Mouse (Mus musculus) embryonic fibroblast, embryonic 13.5 days (primary cell): Measurements from ENCODE around the gene Ptpra. TPM values are rescaled to one million over a fixed set of nuclear protein-coding genes. Genes with fewer than 3 reads are reported as not detected.
"Not testable (repeated sequence)": the region's sequence is repeated elsewhere in the genome, so short reads cannot be mapped to it uniquely, and the experiment has no call there.

Experiments used
- H3K27ac ChIP-seq: 2 replicates; pipeline ENCODE4 v1.5.1; 2012; ENCODE audit warnings: low read length, control low read depth, inconsistent platforms; ENCODE audit not compliant: insufficient read depth
- H3K4me1 ChIP-seq: 2 replicates; pipeline ENCODE4 v1.6.1; 2011; ENCODE audit warnings: low read length; ENCODE audit not compliant: control insufficient read depth, insufficient read depth
- H3K4me3 ChIP-seq: 2 replicates; pipeline ENCODE4 v1.5.1; 2011; ENCODE audit warnings: mild to moderate bottlenecking, control low read depth, low read length; ENCODE audit not compliant: insufficient read depth
- CTCF ChIP-seq: IDR thresholded peaks from 2 replicates; pipeline ENCODE4 v1.5.1; 2011; ENCODE audit warnings: mild to moderate bottlenecking, control low read depth, low read length, moderate library complexity, borderline replicate concordance; ENCODE audit not compliant: insufficient read depth
- POLR2A ChIP-seq: IDR thresholded peaks from 2 replicates; pipeline ENCODE4 v1.6.1; 2011; ENCODE audit warnings: low read depth, mild to moderate bottlenecking, control low read depth, low read length, moderate library complexity
- polyA plus RNA-seq: library from polyadenylated mRNA; stranded (reverse); fragments of >200 nt; gene quantifications from 2 replicates; pipeline ENCODE4 v1.2.4, GENCODE M21; 2011; ENCODE audit warnings: low read depth; ENCODE audit not compliant: missing spikeins, insufficient read length

The Ptpra gene
- polyA plus RNA-seq, 1 experiment = 116 TPM

- no peak overlapping the region for H3K4me3 ChIP-seq
- H3K4me1 ChIP-seq = no peaks in the 10 kb centered on the region
- TF ChIP-seq POLR2A (no peak), CTCF (no peak)
- no peak overlapping the region for H3K27ac ChIP-seq
These were observed 63.8 kb downstream of the Ptpra start for GRCm38 (mm10) chr2:130513907-130514306.

GRCm38 (mm10) chr2:130515791-130516190 is 65.7 kb downstream of the Ptpra start:
- TF ChIP-seq POLR2A (no peak), CTCF (no peak)
- no peak overlapping the region for H3K27ac ChIP-seq
- H3K4me3 ChIP-seq = no peak overlapping the region
- H3K4me1 ChIP-seq = no peaks in the 10 kb centered on the region

- no peaks in the 10 kb centered on the region for H3K4me1 ChIP-seq
- TF ChIP-seq CTCF (no peak), POLR2A (no peak)
- H3K4me3 ChIP-seq = no peak overlapping the region
- no peak overlapping the region for H3K27ac ChIP-seq
These were observed 71.8 kb downstream of the Ptpra start for GRCm38 (mm10) chr2:130521927-130522326.

- not testable (repeated sequence) for H3K27ac ChIP-seq, H3K4me1 ChIP-seq
These were observed 75.4 kb downstream of the Ptpra start for GRCm38 (mm10) chr2:130525480-130525879.

GRCm38 (mm10) chr2:130528457-130528856 is 78.4 kb downstream of the Ptpra start:
- no peak overlapping the region for H3K27ac ChIP-seq
- TF ChIP-seq POLR2A (no peak), CTCF (no peak)
- no peak overlapping the region for H3K4me3 ChIP-seq
- H3K4me1 ChIP-seq = no peaks in the 10 kb centered on the region

More at GRCm38 (mm10) chr2:130525480-130525879, 75.4 kb downstream of the Ptpra start:
- H3K4me3 ChIP-seq = not testable (repeated sequence)

- Histone ChIP-seq H3K27ac (no peak overlapping the region), H3K4me1 (no peaks in the 10 kb centered on the region), H3K4me3 (no peak overlapping the region)
- TF ChIP-seq CTCF (no peak), POLR2A (no peak)
These were observed 79.2 kb downstream of the Ptpra start for GRCm38 (mm10) chr2:130529290-130529689.

GRCm38 (mm10) chr2:130529925-130530324 is 79.8 kb downstream of the Ptpra start:
- Histone ChIP-seq H3K4me3 (no peak overlapping the region), H3K4me1 (no peaks in the 10 kb centered on the region), H3K27ac (no peak overlapping the region)
- no peak for TF ChIP-seq CTCF
- no peak for TF ChIP-seq POLR2A

GRCm38 (mm10) chr2:130532201-130532600 is 82.1 kb downstream of the Ptpra start:
- Histone ChIP-seq H3K4me3 (no peak overlapping the region), H3K27ac (no peak overlapping the region), H3K4me1 (no peaks in the 10 kb centered on the region)
- TF ChIP-seq POLR2A (no peak), CTCF (no peak)

GRCm38 (mm10) chr2:130535017-130535416 is 84.9 kb downstream of the Ptpra start:
- no peak for TF ChIP-seq POLR2A
- TF ChIP-seq CTCF = no peak
- H3K27ac ChIP-seq = no peak overlapping the region
- no peaks in the 10 kb centered on the region for H3K4me1 ChIP-seq
- no peak overlapping the region for H3K4me3 ChIP-seq

GRCm38 (mm10) chr2:130536890-130537289 is 86.8 kb downstream of the Ptpra start:
- TF ChIP-seq POLR2A (no peak), CTCF (no peak)
- no peak overlapping the region for H3K27ac ChIP-seq
- no peak overlapping the region for H3K4me3 ChIP-seq
- no peaks in the 10 kb centered on the region for H3K4me1 ChIP-seq

GRCm38 (mm10) chr2:130538876-130539546 is 88.9 kb downstream of the Ptpra start:
- no peak overlapping the region for H3K27ac ChIP-seq
- TF ChIP-seq POLR2A = no peak
- TF ChIP-seq CTCF = no peak
- H3K4me3 ChIP-seq = no peak overlapping the region
- H3K4me1 ChIP-seq = no peaks in the 10 kb centered on the region
